Mouse (Mus musculus): Measurements from ENCODE around the gene Cemip.

GRCm38 (mm10) chr7:83911909-83912308 is 174.4 kb downstream of the Cemip start:
- TF ChIP-seq EP300 (IDR thresholded peaks at IDR 0.05; ENCODE audit: insufficient read depth, low read depth, low read length) (no peak), CTCF (IDR thresholded peaks at IDR 0.05) (no peak)
